Mouse (Mus musculus) kidney, postnatal 36 days (tissue): ENCODE data around the gene 1810009A15Rik.

Experiments
- DNase-seq, 2 experiments: peaks; one replicate each; pipeline ENCODE4 v3.0.0; 2021 to 2022; ENCODE audit warnings: mixed read lengths in 2 of 2

1810009A15Rik gene

DNA sequence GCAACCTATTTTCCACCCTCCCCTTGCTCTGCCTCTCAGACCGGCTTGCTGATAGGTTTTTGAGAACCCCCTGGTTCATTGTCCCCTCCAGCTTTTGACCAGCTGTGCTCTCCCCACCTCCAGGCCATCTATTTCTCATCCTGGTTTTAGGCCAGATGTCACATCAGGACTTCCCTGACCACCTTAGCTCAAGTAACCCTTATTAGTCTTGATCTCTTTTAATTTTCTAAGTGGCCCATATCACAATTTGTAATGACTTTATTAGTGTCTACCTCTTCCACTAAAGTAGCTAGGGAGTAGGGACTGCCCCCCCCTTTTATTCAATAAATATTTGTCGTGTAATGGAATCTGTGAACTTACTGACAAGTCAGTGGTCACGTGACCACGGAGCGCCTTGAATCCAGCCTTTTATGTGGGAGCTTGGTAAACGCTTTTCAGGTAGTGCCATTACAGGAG lies 32.2 kb downstream of the 1810009A15Rik start:
- peak; percentile 57 to 64 for DNase-seq

DNA sequence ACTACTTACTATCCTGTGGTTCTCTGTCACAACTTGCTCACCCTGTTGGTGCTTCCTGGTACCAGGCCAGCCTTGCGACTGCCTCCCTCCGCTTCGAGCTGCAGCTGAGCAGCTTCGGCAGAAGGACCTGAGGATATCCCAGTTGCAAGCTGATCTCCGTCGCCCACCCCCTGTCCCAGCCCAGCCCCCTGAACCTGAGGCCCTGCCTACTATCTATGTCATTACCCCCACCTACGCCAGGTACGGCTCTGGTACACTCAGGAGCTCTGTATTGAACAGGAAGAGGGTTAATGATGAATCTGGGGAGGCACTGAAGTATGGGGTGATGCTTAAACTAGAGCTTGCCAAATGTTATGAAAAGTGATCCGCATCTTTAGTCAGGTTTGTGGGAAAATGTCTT lies 33.1 kb downstream of the 1810009A15Rik start:
- no peak for DNase-seq

- DNase-seq: no peak
Measured at GRCm38 (mm10) chr19:8926766-8927165, 38.1 kb downstream of the 1810009A15Rik start.

- DNase-seq: no peak
Measured at GRCm38 (mm10) chr19:8927891-8928525, 39.4 kb downstream of the 1810009A15Rik start.

DNA sequence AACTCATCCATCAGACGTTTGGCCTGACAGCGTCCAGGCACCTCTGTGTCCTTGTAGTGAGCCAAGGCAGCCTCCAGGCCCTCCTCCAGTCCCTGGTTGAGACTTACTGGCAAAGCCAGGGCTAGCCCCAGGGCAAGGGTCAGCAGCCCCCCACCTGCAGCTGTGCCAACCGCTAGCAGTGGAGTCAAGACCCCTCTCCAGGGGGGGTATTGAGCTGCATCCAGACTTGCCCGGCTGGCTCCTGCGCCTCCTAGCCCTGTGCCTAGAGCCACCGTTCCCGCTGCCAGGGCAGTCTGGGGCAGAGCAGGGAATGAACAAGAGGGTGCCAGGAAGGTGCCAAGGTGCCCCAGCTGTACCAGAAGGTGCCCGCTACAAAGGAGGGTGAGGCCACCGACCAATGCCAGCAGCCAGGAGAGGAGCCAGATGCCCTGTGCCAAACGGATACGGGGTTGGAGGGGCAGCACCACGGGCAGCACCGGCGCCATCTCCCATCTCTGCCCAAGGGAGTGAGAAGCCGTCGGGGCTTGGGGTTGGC lies 40.1 kb downstream of the 1810009A15Rik start:
- DNase-seq: no peak

GRCm38 (mm10) chr19:8929224-8930088 lies 40.8 kb downstream of the 1810009A15Rik start, which contains the start of the genes Rom1 and Eml3:
TSS of gene Rom1 (minus strand) at chr19:8929356.
TSS of gene Eml3 (plus strand) at chr19:8929552.
- DNase-seq: peak; percentile 95

DNA sequence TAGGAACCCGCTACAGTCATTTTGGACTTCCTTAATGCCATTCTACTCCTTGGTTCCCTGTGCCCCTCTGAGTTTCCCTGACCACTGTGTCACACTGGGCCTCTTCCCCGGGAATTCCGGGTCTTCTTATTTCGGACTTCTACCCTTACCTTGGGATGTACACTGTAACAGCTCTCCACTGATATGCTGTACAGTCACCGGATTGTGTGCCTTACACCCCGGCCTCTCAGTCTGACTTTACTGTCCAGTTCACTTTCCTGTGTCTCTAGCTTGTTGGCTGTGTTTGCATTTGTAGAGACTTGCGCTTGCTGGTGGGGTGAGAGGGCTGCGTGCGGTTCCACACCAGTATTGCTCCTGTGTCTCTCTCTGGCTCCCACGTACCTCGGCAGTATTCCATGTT lies 41.5 kb downstream of the 1810009A15Rik start:
- DNase-seq: no peak

- no peak for DNase-seq
Measured at GRCm38 (mm10) chr19:8930771-8931170, 42.1 kb downstream of the 1810009A15Rik start.

DNA sequence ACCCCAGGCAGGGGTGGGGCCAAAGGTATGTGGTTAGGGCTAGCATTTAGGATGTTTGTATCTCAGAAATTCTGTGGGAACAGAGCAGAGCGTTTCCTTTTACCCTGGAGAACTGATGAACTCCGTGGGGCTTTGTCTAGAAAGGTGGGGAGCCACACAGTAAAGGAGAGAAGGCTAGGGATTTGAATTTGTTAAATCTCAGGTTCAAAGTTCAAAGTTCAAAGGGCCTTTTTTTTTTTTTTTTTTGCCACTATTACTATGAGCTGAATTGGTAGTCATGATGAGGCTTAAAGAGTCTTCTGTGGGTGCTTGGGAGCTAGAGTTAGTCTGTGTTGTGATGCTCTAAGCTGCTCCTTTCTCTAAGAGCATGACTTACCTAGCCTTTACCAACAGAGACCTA lies 48.1 kb downstream of the 1810009A15Rik start:
- no peak for DNase-seq
